Mouse (Mus musculus): ENCODE measurements around the gene Olfml2a.

Olfml2a gene

DNA sequence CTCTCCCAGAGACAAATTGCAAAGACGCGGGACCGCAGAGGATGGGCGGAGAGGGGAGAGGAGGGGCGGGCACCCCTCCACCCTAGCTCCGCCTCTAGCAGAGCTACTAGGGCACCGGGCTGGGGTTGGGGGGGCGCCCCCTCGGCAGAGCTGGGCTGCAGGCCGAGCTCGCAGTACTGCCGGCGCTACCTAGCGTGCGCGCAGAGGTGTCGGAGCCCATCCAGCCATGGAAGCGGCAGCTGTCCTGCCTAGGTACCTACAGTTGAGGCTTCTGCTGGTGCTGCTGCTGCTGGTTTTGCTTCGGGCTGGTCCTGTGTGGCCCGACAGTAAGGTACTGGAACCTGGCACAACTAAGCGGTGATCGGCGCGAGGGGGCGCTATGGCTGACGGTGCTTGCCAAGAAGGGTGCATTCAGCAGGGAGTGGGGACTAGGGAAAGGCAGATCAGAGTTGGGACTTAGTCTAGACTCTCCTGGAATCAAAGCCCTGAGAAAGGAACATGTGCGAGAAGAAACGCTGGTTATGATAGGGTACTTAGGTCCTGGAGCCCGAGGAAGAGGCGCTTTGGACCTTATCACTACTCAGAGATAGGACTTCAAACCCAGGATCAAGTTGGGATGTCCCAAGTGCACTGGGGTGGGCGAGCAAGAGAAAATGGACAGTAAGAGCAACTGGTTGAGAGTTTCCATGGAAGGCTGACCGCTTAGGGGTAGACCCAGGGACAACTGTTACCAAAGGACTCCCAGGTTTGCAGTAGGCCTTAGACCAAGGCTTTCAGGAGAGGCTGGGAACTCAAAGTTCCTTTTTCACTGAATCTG lies at the start of gene Olfml2a:
Gene Olfml2a (plus strand): TSS at position 128 of the 817 bp plus-strand sequence.
- DNase-seq = peak; percentile 85 to 89

DNA sequence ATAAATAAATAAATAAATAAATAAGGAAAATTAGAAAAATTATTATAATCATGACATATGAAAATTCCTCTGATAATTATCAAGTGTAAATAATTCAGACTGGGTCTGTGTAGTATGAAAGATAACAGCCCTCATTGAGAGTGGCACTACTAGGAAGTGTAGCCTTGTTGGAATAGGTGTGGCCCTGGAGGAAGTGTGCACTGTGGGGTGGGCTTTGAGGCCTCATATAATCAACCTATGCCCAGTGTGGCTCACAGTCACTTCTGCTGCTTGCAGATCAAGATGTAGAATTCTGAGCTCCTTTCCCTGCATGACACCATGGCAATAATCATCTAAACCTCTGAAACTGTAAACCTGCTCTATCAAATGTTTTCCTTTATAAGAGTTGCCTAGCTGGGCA lies 28.9 kb upstream of the Olfml2a start:
- no peak for DNase-seq

DNA sequence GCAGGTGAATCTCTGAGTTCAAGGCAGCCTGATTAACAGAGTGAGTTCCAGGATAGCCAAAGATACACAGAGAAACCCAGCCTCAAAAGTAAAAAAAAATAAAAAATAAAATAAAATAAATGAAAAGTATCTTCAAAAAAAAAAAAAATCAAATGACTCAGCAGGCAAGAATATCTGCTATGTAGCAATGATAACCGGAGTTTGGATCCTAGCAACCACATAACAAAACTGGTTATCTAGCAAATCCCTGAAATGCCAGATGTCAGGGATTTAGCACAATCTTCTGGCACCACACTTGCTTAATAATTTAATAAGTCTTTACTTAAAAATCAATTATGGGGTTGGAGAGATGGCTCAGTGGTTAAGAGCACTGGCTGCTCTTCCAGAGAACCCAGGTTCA lies 27.5 kb upstream of the Olfml2a start:
- no peak for DNase-seq

DNA sequence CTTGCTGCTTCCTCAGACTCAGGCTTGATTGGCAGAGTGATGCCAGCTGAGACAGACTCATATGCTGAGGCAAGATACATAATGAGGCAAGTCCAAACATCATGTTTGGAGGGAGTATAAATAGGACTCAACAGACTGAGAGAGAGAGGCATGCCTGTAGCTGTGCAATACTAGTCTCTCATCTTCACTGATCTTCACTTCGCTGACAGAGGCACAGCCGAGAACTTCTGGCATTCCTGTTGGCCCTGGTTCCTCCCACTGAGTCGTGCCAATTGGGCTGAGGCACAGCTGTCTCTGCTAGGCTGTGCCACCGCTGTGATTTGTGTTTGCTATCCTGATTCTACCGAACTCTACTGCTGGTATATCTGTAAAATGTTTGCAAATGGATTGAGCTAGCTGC lies 25.7 kb upstream of the Olfml2a start:
- DNase-seq = no peak

- no peak for DNase-seq
Measured at GRCm38 (mm10) chr2:38908604-38909003, 23.2 kb upstream of the Olfml2a start.

DNA sequence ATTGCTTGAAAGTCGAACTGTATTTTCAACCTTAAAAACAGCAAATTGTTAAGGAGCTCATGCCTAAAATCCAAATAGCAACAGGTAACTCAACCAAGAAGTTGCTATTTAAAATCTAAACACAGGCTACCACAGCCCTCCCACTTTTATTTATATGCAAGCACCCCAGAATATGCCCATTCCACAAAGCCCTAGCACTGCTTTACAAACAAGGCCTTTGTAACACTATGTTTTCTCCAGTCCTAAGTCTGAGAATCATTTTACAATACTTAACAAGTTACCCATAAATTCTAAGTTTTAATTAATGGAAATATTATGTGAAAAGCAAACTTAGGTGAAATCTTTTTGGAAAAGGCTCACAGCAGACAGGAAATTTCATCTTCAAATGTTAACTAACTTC lies 17.3 kb upstream of the Olfml2a start:
- DNase-seq = no peak

GRCm38 (mm10) chr2:38914965-38915364 lies 16.8 kb upstream of the Olfml2a start:
- no peak for DNase-seq

DNA sequence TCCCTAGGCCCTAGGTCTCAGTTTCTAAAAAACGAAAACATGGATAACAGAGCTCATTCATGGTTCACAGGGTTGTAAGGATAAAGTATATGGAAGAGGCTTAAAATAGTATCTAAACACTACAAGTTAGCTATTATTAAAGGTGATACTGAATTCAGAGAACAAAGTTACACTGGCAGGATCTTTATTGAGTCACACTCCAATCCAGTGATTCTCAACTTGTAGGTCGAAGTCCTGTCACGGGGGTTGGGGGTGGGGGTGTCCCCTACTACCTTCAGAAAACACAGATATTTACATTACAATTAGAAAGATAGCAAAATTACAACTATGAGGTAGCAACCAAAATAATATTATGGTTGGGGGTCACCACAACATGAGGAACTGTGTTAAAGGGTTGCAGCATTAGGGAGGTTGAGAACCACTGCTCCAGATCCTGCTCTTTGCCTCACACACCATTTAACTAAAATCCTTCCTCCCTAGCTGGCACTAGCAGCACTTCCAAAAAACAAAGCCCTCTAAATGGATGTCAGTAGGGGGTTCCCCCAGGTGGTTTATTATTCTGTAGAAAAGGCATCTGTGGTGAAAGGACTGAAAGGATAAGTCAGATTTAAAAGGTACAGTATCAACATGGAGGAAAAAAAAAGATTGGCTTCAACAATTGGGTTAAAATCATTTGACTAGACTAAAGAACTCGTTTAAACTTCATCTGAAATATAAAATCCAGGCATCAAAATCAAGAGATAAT lies 14.7 kb upstream of the Olfml2a start:
- no peak for DNase-seq

DNA sequence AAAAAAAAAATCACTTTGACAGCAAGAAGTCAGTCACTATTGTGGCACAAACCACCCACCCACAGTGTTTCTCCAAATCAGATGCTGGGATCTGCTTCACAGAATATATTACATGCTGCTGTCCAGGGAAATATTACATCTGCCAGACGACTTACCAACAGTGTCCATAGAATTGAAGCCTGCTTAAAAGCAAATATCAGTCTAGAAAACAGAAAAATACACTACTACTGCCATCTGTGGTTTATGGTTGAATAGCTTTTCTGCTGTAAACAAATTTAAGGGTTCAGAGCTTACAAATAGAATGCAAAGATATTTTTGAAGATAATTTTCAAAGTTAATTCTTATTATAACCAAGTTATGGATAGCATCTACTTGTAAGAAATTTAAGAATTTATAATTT lies 10.4 kb upstream of the Olfml2a start:
- no peak for DNase-seq

- DNase-seq = no peak
Measured at GRCm38 (mm10) chr2:38923471-38923870, 8.3 kb upstream of the Olfml2a start.

DNA sequence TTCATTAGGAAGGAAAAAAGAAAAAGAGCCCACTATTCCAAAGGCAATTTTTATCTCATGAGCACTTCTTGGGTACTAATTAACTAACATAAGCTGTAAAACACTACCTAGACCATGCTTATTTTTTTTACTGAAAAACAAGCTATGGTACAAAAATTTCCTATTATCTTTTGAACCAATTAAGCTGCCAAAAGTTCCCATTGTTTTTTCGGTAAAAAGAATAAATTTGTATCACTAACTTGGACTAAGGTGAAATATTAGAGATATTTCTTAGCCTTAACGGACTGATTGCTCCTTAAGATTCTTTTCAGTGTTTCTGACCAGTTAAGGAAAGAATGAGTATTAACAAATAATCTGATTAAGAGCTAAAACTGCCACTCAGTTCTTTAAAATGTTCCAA lies 7.9 kb upstream of the Olfml2a start:
- no peak for DNase-seq

DNA sequence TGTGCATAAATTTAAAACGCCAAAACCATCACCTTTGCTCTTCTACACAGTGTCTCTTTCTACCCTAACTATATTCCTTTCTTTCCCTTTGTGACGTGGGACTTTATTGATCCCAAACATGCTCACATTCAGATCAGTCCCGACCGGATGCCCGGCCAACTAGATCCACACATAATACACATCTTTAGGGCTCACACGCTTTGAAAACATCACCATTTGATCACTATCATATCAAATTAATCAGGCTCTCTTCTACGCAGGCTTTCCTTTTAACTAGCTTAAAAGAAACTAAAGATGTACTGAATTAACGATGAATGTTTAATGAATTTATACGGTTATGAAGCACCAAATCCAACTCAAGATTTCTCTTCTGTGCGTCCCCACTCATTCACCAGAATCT lies 7.2 kb upstream of the Olfml2a start:
- DNase-seq = no peak

DNA sequence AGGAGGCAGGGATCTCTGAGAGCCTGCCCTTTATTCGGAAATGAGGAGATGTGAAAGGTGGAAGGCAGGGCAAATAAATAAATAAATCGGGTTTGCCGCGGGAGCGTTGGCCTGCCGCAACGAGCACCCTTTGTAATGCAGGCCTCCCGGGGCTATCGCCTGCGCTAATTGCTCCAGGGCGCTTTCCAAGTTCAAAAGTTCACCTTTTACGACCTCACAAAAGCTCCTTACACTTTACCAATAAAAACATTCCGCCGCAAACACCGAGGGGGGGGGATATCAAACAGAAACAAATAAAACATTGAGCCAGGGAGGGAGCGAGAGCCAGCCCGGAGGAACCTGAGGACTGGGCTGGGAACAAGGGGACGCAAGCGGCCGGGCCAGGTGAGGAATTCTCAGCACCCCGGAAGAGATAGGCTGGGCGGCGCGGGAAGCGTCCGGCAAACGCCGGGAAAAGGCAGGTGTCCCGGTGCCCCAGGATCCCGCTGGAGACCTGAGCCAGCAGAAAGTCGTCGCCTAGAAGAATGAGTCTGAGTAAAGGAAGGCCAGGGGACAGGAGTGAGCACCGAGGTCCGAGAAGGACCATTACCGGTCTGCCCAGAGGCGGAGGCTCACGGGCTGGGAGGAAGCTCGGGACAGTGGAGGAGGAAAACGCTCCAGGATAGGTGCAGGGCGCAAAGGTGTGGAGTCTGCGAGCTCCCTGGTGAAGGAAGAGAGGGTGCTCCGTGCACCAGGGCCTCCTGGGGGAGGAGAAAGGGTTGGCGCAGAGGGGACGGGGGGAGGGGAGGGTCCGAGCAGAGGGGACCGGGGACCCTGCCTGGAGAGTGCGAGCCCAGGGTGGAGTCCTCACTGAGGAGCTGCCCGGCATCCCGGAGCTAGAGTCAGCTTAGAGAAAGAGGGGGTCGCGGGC lies 6.4 kb upstream of the Olfml2a start:
- peak in 1 of 2 experiments; percentile 43 for DNase-seq

GRCm38 (mm10) chr2:38926145-38926891 lies 5.5 kb upstream of the Olfml2a start:
- DNase-seq = peak; percentile 93 to 96

- peak; percentile 80 to 82 for DNase-seq
Measured at GRCm38 (mm10) chr2:38927115-38927979, 4.4 kb upstream of the Olfml2a start, which contains the start of gene Nr6a1. Gene Nr6a1, minus strand, starts transcription at chr2:38927688.

DNA sequence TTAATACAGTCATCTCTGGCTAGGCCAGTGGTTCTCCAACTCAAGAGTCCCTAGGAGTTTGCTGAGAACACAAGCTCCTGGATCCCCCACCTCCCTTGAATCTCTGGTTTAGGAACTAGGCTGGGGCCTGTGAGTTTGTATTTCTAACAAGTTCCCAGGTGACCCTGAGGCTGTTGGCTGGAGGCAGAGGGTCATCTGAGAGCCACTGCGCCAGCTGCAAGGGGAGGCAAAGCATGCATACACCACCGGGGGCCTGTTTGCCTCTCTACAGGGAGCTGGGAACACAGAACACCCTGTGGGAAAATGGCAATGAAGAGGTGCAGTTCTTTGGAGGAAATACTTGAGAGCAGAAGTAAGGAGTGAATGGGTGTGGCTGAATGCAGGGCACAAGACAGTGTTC lies 1.5 kb upstream of the Olfml2a start:
- DNase-seq = no peak

DNA sequence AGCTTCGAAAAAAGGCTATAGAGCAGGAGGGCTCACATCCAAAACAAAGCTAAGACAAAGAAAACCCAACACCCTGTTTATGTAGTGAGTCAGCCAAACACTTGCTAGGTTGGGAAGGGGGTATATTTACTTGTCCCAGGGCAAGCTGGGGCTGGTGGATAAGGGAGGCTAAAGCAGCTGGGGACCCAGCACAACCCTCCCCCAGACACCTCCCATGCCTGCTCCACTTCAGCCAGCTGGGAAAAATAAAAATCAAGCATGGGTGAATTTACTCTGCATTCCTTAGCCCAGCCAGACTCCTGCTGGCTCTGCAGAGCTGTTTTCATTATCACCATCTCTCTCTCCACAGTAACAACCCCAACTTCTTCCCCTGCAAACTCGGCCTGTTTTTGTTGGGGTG lies 2.2 kb downstream of the Olfml2a start:
- no peak for DNase-seq

DNA sequence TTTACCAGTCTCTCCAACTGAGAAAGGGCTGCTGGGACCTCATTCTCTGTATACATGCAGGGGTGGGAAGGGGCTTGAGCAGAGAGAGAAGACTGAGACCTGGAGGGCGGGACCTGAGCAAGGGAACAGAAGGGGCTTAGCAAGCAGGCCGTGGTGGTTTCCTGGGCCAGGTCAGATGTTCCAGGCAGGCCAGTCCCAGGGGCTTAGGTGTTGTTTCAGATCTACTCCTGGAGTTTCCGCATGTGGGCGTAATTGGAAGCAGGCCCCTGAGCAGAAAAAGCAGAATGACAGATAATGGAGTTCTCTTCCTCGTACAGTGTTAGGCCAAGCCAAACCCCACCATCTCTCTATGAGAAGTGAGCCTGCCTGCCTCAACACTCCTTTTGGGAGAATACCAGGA lies 3.2 kb downstream of the Olfml2a start:
- no peak for DNase-seq

- DNase-seq = no peak
Measured at GRCm38 (mm10) chr2:38936721-38937378, 5.1 kb downstream of the Olfml2a start.

DNA sequence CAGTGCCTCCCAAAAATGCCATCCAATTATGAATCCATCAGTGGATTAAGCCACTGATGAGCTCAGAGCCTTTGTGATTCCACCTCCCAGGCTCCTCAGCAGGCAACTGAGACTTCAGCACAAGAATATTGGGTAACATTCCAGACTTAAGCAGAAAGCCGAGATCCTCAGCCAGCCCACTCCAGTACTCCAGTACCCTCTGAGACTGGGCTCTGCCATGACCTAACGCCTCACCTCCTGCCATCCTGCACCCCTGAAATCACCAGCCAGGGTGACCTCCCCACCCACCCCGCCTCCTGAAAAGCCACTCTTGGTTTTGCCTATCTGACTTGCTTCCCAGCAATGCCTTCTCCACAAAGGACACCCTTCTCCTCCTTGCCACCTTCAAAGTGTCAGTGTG lies 5.6 kb downstream of the Olfml2a start:
- no peak for DNase-seq

DNA sequence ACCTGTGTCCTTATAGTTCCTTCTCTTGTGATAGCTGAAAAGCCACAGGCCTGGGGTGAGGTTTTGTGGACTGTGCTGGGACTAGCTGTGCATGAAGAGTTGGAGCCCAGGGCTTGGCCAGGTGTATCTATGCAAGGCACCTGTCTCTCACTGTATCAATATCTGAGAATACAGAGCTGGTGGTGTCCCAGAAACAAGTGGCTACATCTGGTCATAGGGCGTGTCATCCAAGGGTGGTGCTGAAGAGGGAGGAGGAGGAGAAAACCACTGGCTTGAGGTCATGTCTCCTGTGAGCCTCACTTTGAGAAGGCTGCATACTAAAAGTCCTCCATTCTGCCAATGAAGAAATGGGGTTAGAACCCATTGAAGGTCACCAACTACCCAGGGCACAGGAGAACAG lies 6.2 kb downstream of the Olfml2a start:
- DNase-seq = peak in 1 of 2 experiments; percentile 2

Measured in lung, postnatal 4 days (tissue).